Mouse (Mus musculus) bone marrow macrophage, adult 2 months (primary cell): ENCODE data around the gene Bbs1.

Experiments
- CTCF ChIP-seq: IDR thresholded peaks from 2 replicates; pipeline ENCODE4 v1.5.1; 2012; ENCODE audit warnings: low read depth, mild to moderate bottlenecking, low read length, moderate library complexity
- POLR2A ChIP-seq: IDR thresholded peaks from 2 replicates; pipeline ENCODE4 v1.6.1; 2012; ENCODE audit warnings: mild to moderate bottlenecking, low read depth, low read length, borderline replicate concordance

DNA sequence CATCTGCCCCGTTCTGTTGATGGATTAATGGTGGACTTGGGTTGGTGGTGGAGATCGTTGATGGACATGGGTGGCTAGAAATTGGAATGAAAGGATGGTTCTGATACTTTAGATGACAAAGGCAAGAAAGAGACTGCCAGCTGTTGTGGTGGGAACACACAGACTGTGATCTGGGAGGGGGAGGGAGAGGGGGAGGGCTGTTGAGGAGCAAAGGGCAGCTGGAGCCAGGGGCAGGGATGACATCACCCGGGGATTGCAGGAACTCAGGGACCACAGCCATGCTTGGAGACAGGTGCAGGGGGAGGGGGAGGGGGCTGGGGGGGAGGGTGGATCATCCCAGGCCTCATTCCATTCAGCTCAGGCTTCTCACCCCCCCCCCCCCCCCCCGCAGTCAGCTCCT is 30.2 kb downstream of the Bbs1 start:
- TF ChIP-seq POLR2A: no peak
- no peak for TF ChIP-seq CTCF
